Mouse (Mus musculus): ENCODE data around the gene Cd72. TPM values are rescaled to one million over a fixed set of nuclear protein-coding genes. Genes with fewer than 3 reads are reported as not detected.

The Cd72 gene
- polyA plus RNA-seq, 1 experiment from 2014 or later, result 2.9 TPM

DNA sequence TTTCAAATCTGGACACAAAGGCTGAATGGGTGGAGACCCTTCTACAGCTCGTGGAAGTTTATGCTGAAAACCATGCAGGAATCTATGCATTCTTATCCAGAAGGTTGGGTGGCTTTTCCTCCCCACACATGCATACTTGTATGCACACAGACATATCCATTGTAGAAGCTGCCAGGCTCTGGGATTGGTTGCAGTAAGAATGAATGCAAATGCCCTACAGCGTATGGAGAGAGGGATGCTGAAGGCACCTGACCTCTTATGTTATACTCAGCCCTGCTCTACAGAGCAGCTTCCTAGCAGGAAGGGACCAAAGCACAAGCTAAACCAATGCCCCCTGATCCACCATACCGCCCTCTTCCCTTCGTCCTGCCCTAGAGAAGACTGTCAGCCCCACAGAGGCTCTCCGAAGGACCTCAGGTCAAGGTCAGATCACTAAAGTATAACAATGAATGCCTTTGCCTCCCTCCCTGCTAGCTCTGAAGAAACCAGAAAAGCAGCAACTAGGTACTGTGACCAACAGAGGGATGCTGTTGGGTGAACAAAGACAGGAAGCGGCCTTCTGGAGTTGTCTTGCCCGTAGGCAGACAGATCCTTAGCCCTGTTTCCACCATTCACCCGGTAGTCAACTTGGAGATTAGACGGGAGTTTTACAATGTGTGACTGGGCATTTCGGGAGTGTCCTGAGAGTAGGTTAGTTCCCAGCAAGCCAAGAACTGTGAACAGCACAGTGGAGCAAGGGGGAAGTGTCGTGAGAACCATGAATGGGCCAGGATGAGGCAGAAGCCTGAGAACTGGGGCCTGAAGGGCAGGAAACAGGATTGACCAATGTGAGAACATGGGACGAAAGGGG lies 47.1 kb downstream of the Cd72 start:
- Histone ChIP-seq H3K4me3 (peak overlapping the region; percentile 55), H3K4me2 (replicated peaks) (peak overlapping the region; percentile 63), H3K27me3 (replicated peaks) (no peaks in the 10 kb centered on the region), H3K9me3 (no peaks in the 10 kb centered on the region), H3K4me1 (peaks cover 25% of the 10 kb centered on the region), H3K9ac (peak overlapping the region; percentile 80), H3K27ac (peak overlapping the region; percentile 42), H3K36me3 (no peaks in the 10 kb centered on the region)
- peak; percentile 78 for ATAC-seq (ENCODE audit: low FRiP score, low read depth)
- WGBS, result 68% methylated on average over 12 of the region's 12 CpGs

DNA sequence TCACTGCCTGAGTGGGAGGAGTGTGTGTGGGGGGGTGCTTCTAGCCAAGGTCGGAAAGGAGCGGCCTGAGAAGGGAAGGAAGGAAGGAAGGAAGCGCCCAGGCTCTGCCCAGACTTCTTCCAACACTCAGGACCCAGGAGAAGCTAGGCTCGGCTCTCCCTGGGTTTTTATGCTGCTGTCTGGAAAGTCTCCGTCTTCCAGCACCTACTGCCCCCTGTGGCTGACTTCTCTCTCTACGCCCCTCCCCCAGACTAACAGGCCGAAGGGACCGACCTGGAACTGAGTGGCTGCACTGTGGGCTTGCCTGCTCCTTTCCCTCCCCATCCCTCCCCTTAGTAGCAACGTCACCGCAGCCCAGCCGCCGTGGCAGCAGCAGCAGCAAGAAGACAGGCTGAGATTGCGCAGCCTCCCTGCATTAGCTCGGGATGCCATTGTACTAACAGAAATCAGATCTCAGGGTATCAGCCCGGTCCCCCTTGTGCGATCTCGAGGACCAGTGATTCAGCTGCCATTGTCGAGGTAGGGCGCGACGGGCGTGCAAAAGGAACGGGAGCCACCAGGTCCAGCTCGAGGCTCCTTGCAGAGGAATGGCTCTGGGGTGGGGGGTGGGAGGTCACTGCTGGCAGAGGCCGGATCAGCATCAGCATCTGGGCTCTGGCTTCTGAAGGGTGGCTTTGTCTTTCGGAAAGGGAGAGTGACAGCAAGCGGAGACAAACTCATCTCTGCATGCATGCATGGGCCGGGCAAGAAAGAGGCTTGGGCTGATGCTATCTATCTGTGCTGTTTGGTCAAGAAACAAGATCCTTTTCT lies 48.1 kb downstream of the Cd72 start:
- Histone ChIP-seq H3K4me3 (peak overlapping the region; percentile 55), H3K27me3 (replicated peaks) (no peaks in the 10 kb centered on the region), H3K4me1 (peaks cover 27% of the 10 kb centered on the region), H3K4me2 (replicated peaks) (peak overlapping the region; percentile 63), H3K27ac (peak overlapping the region; percentile 88), H3K9ac (peak overlapping the region; percentile 80), H3K9me3 (no peaks in the 10 kb centered on the region), H3K36me3 (no peaks in the 10 kb centered on the region)
- ATAC-seq (ENCODE audit: low FRiP score, low read depth), result peak; percentile 95
- WGBS, result 1% methylated on average over 28 of the region's 28 CpGs

DNA sequence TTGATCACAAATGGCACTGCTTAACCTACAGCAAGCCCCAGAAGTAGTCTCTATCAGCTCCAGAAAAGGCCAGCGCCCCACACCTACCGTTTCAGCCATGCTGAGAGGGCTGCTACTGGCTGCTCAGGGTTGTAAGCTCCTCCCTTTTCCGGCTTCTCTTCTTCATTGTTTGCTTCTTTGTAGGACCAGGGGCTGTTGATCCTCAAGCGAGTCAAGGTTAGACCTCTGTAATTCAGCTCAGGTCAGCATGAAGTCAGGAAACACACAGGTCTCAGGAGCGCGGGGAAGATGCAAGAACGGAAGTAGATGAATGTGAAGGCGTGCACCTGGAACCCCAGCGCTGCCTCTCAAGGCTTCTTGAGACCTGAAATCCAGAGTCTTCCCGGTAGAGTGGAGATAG lies 49.7 kb downstream of the Cd72 start:
- H3K9ac ChIP-seq, result no peak overlapping the region
- no peak overlapping the region for H3K4me3 ChIP-seq
- no peaks in the 10 kb centered on the region for H3K36me3 ChIP-seq
- 91% methylated on average over 10 of the region's 10 CpGs for WGBS
- no peak for ATAC-seq (ENCODE audit: low FRiP score, low read depth)
- no peaks in the 10 kb centered on the region for H3K9me3 ChIP-seq
- H3K4me2 ChIP-seq (replicated peaks), result no peak overlapping the region
- no peaks in the 10 kb centered on the region for H3K27me3 ChIP-seq (replicated peaks)
- H3K27ac ChIP-seq, result no peak overlapping the region
- peaks cover 34% of the 10 kb centered on the region for H3K4me1 ChIP-seq

DNA sequence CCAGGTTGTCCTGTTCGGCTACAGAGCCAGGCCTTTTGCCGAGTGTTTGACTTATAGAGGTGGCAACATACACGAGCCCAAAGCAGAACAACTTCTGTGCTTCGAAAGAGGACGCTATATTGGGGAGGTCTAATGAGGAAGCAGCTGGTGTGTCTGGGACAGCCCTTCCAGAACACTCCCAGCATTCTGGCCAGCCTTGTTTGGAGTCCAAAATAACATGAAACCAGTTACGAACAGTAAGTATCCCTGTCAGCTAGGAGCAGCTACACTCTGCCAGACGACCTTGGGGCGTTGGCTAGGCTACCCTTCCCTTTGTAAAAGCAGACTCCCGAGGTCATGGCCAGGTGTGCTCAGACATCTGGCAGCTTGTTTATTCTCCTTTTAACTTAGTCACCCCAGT lies 52.2 kb downstream of the Cd72 start:
- 86% methylated on average over 9 of the region's 9 CpGs for WGBS
- H3K9me3 ChIP-seq, result no peaks in the 10 kb centered on the region
- H3K27ac ChIP-seq, result no peak overlapping the region
- H3K36me3 ChIP-seq, result no peaks in the 10 kb centered on the region
- no peak for ATAC-seq (ENCODE audit: low FRiP score, low read depth)
- no peaks in the 10 kb centered on the region for H3K27me3 ChIP-seq (replicated peaks)
- no peak overlapping the region for H3K4me2 ChIP-seq (replicated peaks)
- H3K9ac ChIP-seq, result no peak overlapping the region
- no peak overlapping the region for H3K4me3 ChIP-seq
- peaks cover 35% of the 10 kb centered on the region for H3K4me1 ChIP-seq

DNA sequence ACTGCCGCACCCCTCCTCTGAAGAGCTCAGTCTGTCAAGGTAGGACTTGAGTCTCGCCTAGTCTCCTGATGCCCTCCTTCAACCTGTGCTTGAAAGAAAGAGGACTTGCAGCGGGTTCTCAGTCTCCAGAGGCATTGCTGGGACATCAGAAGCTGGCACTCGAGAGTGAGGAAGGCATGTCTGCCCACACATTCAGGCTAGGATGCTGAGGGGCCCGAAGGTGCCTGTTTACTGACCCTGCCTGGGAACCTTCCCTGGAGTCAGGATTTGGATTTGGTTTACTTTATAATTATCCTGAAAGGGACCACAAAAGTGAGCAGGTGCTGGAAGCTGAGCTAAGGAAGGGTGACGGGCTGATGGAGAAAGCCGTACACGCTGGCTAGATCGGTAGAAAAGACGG lies 52.9 kb downstream of the Cd72 start:
- no peaks in the 10 kb centered on the region for H3K27me3 ChIP-seq (replicated peaks)
- 91% methylated on average over 10 of the region's 10 CpGs for WGBS
- no peak overlapping the region for H3K9ac ChIP-seq
- no peak overlapping the region for H3K4me3 ChIP-seq
- H3K4me1 ChIP-seq, result peaks cover 33% of the 10 kb centered on the region
- no peaks in the 10 kb centered on the region for H3K9me3 ChIP-seq
- H3K27ac ChIP-seq, result no peak overlapping the region
- H3K4me2 ChIP-seq (replicated peaks), result no peak overlapping the region
- H3K36me3 ChIP-seq, result no peaks in the 10 kb centered on the region
- ATAC-seq (ENCODE audit: low FRiP score, low read depth), result no peak

DNA sequence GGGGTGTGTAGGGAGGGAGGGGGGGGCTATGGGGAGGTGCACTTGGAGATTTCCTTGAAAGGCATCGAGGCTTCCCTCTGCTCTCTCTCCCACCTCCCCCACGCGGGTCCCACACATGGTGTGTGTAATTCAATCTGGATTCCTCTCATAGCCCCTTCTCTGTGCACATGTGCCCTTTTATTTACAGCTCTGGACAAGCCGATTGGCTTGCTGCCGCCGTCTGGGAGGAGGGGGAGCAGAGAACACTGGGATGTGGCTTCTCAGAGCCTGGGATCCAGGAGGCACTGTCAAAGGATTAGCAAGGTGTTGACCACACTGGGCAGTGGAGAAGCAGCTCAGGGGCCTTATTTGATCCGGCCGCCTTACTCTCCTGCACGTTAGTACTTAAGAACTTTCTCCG lies 53.5 kb downstream of the Cd72 start:
- Histone ChIP-seq H3K4me1 (peaks cover 32% of the 10 kb centered on the region), H3K4me2 (replicated peaks) (0 out of 2 replicates have a peak overlapping the region, but pooled peaks have one; percentile 12), H3K9me3 (no peaks in the 10 kb centered on the region), H3K9ac (no peak overlapping the region), H3K4me3 (no peak overlapping the region), H3K27ac (no peak overlapping the region), H3K36me3 (no peaks in the 10 kb centered on the region), H3K27me3 (replicated peaks) (no peaks in the 10 kb centered on the region)
- ATAC-seq (ENCODE audit: low FRiP score, low read depth), result 0 out of 2 replicates have a peak, but pooled peaks have one; percentile 35
- 31% methylated on average over 10 of the region's 10 CpGs for WGBS

DNA sequence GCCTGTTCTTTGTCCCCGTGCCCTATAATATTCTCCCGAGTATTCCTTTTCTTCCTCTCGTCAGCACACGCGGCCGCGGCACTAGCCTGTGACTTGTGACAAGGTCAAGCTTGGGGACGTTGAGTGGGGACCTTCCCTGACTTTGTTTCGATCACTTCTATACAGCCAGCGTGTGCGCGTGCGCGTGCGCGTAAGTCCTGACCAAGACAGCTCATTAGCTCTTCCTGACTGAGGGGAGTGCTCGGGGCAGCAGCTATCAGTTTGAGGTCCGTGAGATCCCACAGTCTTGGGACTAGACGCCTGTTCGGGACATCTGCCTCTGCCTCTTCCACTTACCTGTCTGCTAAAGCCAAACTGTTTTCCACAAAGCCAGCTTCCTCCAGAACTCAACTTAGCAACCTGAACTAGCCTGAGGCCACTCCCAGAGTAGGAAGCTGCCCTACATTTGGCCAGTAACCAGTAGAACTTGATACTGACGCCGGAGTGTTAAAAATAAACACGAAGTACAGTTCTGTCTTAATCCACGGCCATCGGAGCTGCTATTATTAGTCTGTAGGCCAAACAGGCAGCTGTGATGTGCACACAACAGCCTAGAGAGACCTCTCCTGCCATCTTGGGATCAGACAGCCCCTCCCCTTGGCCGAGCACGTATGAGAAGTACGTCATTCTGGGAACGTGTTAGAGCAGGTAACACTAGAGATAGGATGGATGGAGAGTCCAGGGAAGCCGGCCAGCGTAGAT lies 54.9 kb downstream of the Cd72 start:
- WGBS, result 86% methylated on average over 31 of the region's 31 CpGs
- Histone ChIP-seq H3K9me3 (no peaks in the 10 kb centered on the region), H3K9ac (no peak overlapping the region), H3K4me1 (peaks cover 25% of the 10 kb centered on the region), H3K27ac (no peak overlapping the region), H3K4me2 (replicated peaks) (no peak overlapping the region), H3K27me3 (replicated peaks) (no peaks in the 10 kb centered on the region), H3K36me3 (no peaks in the 10 kb centered on the region), H3K4me3 (no peak overlapping the region)
- no peak for ATAC-seq (ENCODE audit: low FRiP score, low read depth)

DNA sequence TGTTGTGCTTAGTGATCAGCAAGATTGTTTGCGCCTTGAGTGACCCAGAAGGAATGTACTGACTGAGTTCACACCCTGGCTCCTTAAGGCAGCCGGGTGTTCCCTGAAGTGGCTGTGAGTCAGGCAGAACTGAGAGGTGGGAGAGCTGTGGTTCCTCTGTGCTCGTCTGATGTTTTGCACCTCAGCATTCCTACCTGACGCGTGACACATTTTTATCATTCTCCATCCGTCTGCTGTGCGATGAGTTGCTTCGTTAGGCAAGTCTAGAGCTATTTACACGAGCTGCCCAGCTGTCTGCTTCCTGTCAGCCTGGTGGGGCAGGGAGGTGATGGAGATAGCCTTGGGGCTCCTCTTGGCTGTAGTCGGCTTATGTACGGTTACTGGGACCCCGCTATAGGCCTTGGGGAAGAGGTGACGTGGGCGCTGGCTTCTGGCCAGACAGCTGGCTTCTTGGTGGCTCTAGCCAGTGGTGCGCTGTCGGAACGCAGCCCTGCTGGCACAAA lies 55.5 kb downstream of the Cd72 start:
- no peak for ATAC-seq (ENCODE audit: low FRiP score, low read depth)
- peaks cover 25% of the 10 kb centered on the region for H3K4me1 ChIP-seq
- H3K4me2 ChIP-seq (replicated peaks), result no peak overlapping the region
- no peaks in the 10 kb centered on the region for H3K27me3 ChIP-seq (replicated peaks)
- H3K36me3 ChIP-seq, result no peaks in the 10 kb centered on the region
- H3K9ac ChIP-seq, result no peak overlapping the region
- H3K4me3 ChIP-seq, result no peak overlapping the region
- no peak overlapping the region for H3K27ac ChIP-seq
- H3K9me3 ChIP-seq, result no peaks in the 10 kb centered on the region
- WGBS, result 74% methylated on average over 17 of the region's 17 CpGs

DNA sequence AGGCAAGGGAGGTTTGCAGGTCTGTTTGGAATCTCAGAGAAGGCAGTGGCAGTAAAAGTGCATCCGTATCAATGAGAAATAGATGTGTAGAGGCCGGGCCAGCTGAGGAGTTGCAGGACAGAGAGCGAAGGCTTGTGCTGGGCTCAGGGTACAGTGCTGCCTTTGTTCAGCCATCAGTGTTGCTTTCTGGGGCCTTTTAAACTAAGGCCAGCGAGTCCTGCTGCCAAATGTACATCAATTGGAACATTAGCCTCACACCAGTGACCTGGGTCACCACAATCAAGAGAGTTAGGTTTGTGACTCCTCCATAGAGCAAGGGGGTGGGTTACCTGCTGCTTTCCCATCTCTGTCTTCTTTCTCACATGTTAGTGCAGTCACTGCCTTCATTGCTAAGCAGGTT lies 56.4 kb downstream of the Cd72 start:
- H3K4me2 ChIP-seq (replicated peaks), result no peak overlapping the region
- no peak overlapping the region for H3K9ac ChIP-seq
- H3K4me3 ChIP-seq, result no peak overlapping the region
- H3K9me3 ChIP-seq, result no peaks in the 10 kb centered on the region
- H3K27me3 ChIP-seq (replicated peaks), result no peaks in the 10 kb centered on the region
- no peak overlapping the region for H3K27ac ChIP-seq
- ATAC-seq (ENCODE audit: low FRiP score, low read depth), result no peak
- H3K36me3 ChIP-seq, result no peaks in the 10 kb centered on the region
- 58% methylated on average over 4 of the region's 4 CpGs for WGBS
- peaks cover 25% of the 10 kb centered on the region for H3K4me1 ChIP-seq

Other genes with a start within 250 kb of the Cd72 start
- gene Atp8b5, start 187.5 kb downstream of the Cd72 start, polyA plus RNA-seq (2016; fragmentation: Nextera tagmentation; extraction: Ambion mirVana), result 0.08 and 0.10 TPM in 2 replicates
- 52.7 and 53.3 TPM in 2 replicates for gene Rusc2, start 72.6 kb downstream of the Cd72 start, polyA plus RNA-seq (2016; fragmentation: Nextera tagmentation; extraction: Ambion mirVana)
- 0.34 TPM in 1 of 2 replicates, not detected in the other for gene Fam166b, start 25.5 kb downstream of the Cd72 start, polyA plus RNA-seq (2016; fragmentation: Nextera tagmentation; extraction: Ambion mirVana)
- 14.9 and 15.4 TPM in 2 replicates for gene Tesk1, start 12.7 kb downstream of the Cd72 start, polyA plus RNA-seq (2016; fragmentation: Nextera tagmentation; extraction: Ambion mirVana)
- gene Sit1, start 29.1 kb upstream of the Cd72 start, polyA plus RNA-seq (2016; fragmentation: Nextera tagmentation; extraction: Ambion mirVana), result 0.17 TPM in 1 of 2 replicates, not detected in the other
- 54.0 and 54.6 TPM in 2 replicates for gene Ccdc107, start 38.3 kb upstream of the Cd72 start, polyA plus RNA-seq (2016; fragmentation: Nextera tagmentation; extraction: Ambion mirVana)
- gene Arhgef39, start 45.1 kb upstream of the Cd72 start, polyA plus RNA-seq (2016; fragmentation: Nextera tagmentation; extraction: Ambion mirVana), result 24.8 and 27.0 TPM in 2 replicates
- gene Car9, start 52.3 kb upstream of the Cd72 start, polyA plus RNA-seq (2016; fragmentation: Nextera tagmentation; extraction: Ambion mirVana), result 0.33 and 0.41 TPM in 2 replicates
- 83.5 and 93.0 TPM in 2 replicates for gene Tpm2, start 69.1 kb upstream of the Cd72 start, polyA plus RNA-seq (2016; fragmentation: Nextera tagmentation; extraction: Ambion mirVana)
- gene Creb3, start 107.7 kb upstream of the Cd72 start, polyA plus RNA-seq (2016; fragmentation: Nextera tagmentation; extraction: Ambion mirVana), result 68.0 and 71.0 TPM in 2 replicates
- gene Tln1, start 108.1 kb upstream of the Cd72 start, polyA plus RNA-seq (2016; fragmentation: Nextera tagmentation; extraction: Ambion mirVana), result 59.6 and 65.6 TPM in 2 replicates
- 29.5 and 36.3 TPM in 2 replicates for gene Rgp1, start 124.1 kb upstream of the Cd72 start, polyA plus RNA-seq (2016; fragmentation: Nextera tagmentation; extraction: Ambion mirVana)
- gene Gba2, start 124.2 kb upstream of the Cd72 start, polyA plus RNA-seq (2016; fragmentation: Nextera tagmentation; extraction: Ambion mirVana), result 50.4 and 55.4 TPM in 2 replicates
- gene Msmp, start 129.9 kb upstream of the Cd72 start, polyA plus RNA-seq (2016; fragmentation: Nextera tagmentation; extraction: Ambion mirVana), result 1.3 and 2.8 TPM in 2 replicates
- gene Npr2, start 177.3 kb upstream of the Cd72 start, polyA plus RNA-seq (2016; fragmentation: Nextera tagmentation; extraction: Ambion mirVana), result 45.4 and 60.1 TPM in 2 replicates
- gene Spag8, start 199.0 kb upstream of the Cd72 start, polyA plus RNA-seq (2016; fragmentation: Nextera tagmentation; extraction: Ambion mirVana), result 2.7 and 3.0 TPM in 2 replicates
- 71.0 and 74.6 TPM in 2 replicates for gene Hint2, start 201.8 kb upstream of the Cd72 start, polyA plus RNA-seq (2016; fragmentation: Nextera tagmentation; extraction: Ambion mirVana)
- 11.8 and 14.2 TPM in 2 replicates for gene Tmem8b, start 214.3 kb upstream of the Cd72 start, polyA plus RNA-seq (2016; fragmentation: Nextera tagmentation; extraction: Ambion mirVana)
- gene Fam221b, start 214.5 kb upstream of the Cd72 start, polyA plus RNA-seq (2016; fragmentation: Nextera tagmentation; extraction: Ambion mirVana), result 3.2 and 3.3 TPM in 2 replicates
- gene Olfr70, start 246.2 kb upstream of the Cd72 start, polyA plus RNA-seq (2016; fragmentation: Nextera tagmentation; extraction: Ambion mirVana), result not detected in 2 replicates

Data from neural tube, embryonic 12.5 days (tissue).